Mouse (Mus musculus): ENCODE results near the gene Sigmar1.
"Not testable (repeated sequence)": the region's sequence is repeated elsewhere in the genome, so short reads cannot be mapped to it uniquely, and the experiment has no call there.

The Sigmar1 gene

DNA sequence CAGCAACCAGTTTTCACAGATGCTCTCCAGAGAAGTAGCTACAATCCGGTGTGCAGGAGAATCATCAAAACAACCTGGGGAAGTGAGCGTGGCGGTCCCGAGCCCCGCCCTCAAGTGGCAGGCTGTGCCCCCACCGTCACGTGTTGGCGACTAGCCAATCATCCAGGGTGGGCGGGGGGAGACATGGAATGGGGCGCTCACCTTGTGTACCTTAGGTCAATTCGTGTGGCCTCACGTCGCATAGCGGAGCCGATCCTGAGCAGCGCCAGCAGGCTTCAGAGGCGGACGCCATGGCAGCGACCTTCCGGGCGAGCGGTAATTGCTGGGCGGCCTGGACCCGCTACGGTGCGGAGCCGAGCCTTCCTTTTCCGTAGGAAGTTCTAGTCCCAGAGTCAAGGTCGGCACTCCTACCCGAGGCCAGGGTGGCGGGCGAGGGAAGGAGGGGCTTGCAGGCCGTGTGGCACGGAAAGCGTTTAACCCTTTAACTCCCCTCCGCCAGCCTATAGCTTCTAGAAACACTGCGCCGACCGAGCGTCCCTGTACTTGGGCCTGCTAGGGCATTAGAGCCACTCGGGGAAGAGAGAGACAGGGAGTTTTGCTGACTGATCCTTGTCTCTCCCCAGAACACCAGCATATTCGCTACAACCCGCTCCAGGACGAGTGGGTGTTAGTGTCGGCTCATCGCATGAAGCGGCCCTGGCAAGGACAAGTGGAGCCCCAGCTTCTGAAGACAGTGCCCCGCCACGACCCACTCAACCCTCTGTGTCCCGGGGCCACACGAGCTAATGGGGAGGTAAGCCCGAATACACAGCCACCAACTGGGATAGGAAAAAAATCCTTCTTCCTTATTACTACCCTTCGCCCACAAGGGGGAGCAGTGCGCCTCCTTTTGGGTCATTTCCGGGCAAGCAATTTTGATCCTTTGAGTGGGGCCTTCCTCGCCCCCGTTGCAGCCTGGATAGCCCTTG is at the start of gene Sigmar1:
Sigmar1 (minus strand) TSS at position 820 of the 968 bp plus-strand sequence.
- DNase-seq (ENCODE audit: low spot score) = peak; percentile 95

DNA sequence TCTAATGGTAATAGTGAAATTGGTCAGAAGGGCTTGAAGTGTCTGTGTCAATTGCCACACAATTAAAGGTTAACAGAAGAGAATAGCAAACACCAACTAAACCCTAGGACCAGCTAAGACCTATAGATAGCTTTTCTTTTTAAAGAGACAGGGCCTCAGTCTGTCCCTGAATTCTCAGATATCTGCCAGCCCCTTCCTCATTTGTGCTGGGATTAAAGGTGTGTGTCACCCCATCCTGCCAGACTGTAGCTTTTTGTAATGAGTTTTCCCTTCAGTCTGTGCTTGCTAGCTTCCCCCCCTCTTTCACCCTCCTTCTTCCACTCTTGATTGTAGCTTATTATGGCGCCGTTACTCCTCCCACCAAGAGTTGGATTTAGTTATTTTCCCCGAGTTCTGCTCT is 27.2 kb upstream of the Sigmar1 start:
- not testable (repeated sequence) for DNase-seq (ENCODE audit: low spot score)

DNA sequence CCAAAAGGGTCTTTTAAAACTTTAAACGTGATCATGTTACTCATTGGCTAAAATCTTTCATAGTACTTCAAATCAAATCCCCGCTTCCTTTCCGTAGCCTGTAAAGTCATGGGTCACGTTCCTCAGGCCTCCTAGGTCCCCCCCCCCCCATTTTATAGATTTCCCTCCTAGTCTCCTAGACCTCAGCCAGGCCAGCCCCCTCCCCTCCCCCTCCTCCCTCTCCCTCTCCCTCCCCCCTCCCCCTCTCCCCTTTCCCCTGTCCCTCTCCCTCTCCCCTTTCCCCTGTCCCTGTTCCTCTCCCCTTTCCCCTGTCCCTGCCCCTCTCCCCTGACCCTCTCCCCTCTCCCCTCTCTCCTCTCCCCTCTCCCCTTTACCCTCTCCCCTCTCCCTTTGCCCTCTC is 26.8 kb upstream of the Sigmar1 start:
- DNase-seq (ENCODE audit: low spot score) = not testable (repeated sequence)

DNA sequence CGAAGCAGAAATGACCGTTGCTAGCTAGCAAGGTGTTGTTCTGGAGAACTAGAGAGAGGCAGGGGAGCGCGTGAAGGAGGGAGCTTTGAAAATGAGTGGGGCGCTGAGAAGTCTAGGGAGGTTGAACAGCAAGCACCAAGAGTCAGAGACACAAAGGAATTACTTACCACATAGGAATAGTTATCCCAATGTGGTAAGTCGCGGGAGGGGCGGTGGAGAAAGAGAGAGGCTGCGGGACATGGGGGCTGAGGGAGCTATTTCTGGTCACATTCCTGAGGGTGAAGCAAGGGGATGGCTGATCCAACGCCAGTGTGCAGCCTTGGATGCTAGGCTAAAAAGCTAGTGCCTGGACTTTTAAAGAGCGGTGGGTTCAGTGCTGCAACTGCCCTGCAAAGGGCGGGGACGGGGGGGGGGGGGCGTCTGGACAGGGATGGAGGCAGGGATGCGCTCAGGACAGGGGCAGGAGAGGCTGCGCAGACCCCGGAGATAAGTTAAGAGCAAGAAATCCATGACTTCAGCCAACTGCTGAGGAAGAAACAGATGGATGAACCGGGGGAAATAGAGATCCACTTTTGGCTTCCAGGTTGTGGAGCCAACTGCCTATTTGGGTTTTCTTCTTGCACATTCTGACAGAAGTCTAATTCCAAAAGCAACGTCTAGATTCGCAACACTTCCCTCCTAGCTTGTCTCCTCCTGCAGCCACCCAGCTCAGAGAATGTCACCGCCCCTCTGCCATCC is 26.0 kb upstream of the Sigmar1 start:
- DNase-seq (ENCODE audit: low spot score) = not testable (repeated sequence)

GRCm38 (mm10) chr4:41781271-41781670 is 25.3 kb upstream of the Sigmar1 start:
- not testable (repeated sequence) for DNase-seq (ENCODE audit: low spot score)

- DNase-seq (ENCODE audit: low spot score) = not testable (repeated sequence)
Observed at GRCm38 (mm10) chr4:41775840-41776239, 19.9 kb upstream of the Sigmar1 start.

GRCm38 (mm10) chr4:41774506-41774905 is 18.5 kb upstream of the Sigmar1 start:
- not testable (repeated sequence) for DNase-seq (ENCODE audit: low spot score)

DNA sequence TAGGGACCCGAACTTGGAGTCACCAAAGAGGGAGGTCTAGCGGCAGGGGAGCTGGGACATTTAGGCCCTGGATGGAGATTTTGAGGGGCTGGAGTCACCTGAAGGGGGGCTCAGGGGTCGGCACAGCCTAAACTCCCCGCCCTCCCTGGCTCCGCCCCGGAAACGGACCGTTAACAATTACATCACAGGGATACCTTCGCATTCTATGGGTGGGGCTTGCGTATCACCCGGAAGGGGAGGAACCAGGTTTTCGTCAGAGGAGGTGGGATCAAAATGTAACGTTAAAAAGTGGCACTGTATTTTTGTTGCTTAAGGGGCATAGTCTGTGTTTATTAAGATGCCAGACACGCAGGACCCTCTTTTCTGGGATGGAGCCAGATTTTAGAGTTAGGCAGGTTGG is 18.0 kb upstream of the Sigmar1 start, which contains the start of gene Ccl27a:
Ccl27a (minus strand) TSS at position 246 of the 400 bp plus-strand sequence.
- peak; percentile 83 for DNase-seq (ENCODE audit: low spot score)

DNA sequence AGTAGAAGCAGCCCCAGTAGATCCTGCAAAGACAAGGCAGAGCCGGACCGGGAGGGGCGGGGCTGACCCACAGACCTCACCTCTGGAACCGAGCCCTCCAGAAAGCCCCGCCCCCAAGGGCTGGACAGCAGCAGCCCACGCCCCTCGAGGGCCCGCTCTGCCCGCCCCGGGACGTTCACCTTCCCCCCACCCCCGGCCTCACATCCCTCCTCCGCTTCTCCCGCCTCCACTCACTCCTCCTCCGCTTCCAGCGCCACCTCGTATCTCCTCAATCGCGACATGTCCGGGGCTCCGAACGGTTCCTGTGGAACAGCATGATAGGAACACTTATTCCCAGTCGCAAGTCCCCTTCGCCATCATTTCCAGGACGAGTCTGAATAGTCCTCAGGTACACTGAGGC is 17.5 kb upstream of the Sigmar1 start:
- peak; percentile 83 for DNase-seq (ENCODE audit: low spot score)

DNA sequence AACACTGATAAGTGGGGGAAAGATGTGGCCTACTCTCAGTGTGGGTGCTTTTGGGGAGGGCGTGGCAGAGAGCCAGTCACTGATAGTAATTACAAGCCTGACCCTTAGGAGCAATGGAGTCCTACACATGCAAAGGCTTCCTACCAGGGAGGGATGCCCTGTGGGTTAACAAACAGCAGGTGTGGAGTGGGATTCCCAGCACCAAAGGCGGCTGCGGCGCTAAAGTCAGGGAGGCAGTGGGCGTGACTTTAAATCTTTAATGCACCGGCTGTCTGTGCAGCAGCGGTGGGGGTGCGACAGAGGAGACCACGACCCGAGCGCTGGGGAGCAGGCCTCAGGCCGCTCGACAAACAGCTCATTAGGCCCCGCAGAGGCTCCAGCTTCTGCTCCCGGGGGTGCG is 17.0 kb upstream of the Sigmar1 start:
- not testable (repeated sequence) for DNase-seq (ENCODE audit: low spot score)

- not testable (repeated sequence) for DNase-seq (ENCODE audit: low spot score)
Observed at GRCm38 (mm10) chr4:41767301-41767700, 11.3 kb upstream of the Sigmar1 start.

DNA sequence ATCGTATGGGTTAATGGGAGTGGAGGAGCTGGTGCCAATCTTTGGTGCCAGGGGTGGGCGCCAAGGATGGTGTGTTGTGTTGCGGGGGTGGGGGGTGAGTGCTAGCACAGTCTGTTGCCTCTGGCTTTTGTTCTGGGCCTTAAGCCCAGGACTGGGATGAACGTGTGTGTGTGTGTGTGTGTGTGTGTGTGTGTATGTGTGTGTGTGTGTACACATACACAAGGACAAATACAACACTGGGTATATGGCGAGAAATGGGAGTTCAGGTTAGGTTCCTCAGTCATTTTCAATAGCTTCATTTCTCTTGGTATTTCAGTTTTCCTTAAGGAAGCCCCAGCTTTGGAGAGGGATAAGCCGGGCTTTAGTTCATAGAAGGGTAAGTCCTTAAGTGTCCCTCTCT is 7.2 kb upstream of the Sigmar1 start:
- DNase-seq (ENCODE audit: low spot score) = not testable (repeated sequence)

DNA sequence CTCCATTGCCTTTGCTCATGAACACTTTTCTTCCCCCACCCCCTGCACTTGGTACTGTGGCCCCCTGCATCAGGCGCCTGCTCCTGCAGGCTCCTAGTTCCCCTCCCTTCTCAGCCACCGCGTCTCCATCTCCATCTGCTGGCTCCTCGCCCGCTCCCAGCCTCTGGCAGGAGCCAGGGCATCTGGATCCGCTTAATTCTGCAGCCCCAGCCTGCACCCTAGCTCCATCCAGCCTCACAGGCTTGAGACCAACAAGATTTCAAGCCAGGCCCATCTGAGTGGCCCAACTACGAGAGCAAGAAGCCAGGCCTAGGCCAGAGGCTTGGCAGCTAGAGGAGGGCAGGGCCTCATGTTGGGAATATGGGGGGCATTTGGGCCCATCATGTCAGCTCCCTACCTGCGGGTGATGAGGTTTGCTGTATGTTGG is 6.7 kb upstream of the Sigmar1 start:
- not testable (repeated sequence) for DNase-seq (ENCODE audit: low spot score)

DNA sequence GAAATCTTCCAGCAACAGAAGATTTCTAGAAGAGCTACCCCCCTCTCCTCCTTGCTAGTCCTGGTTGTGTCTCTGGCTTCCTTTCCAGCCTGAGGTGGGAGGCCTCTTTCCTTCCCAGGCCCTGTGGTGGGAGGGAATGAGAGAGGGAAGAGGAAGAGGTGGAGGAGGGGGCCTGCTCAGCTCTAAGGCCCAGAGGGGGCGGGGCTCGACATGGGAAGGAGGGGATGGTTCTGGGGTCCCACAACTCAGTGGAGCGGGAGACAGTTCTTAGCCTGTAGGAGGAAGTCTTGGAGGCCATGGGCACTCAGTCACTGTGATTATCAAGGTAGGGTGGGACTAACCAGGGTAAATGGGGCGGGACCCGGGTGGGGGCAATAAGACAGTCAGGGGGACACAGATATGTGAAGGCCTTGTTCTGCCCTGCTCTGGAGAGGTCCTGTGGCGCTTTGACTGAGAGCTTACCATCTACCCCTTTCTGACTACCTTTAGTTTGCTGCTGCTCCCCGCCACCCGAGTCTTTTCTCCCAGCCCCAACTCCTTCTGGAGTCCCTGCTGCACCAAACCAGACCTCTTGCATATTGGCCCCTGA is 6.2 kb upstream of the Sigmar1 start:
- peak; percentile 40 for DNase-seq (ENCODE audit: low spot score)

GRCm38 (mm10) chr4:41761680-41762079 is 5.7 kb upstream of the Sigmar1 start:
- DNase-seq (ENCODE audit: low spot score) = no peak

- DNase-seq (ENCODE audit: low spot score) = no peak
Observed at GRCm38 (mm10) chr4:41760911-41761310, 5.0 kb upstream of the Sigmar1 start.

DNA sequence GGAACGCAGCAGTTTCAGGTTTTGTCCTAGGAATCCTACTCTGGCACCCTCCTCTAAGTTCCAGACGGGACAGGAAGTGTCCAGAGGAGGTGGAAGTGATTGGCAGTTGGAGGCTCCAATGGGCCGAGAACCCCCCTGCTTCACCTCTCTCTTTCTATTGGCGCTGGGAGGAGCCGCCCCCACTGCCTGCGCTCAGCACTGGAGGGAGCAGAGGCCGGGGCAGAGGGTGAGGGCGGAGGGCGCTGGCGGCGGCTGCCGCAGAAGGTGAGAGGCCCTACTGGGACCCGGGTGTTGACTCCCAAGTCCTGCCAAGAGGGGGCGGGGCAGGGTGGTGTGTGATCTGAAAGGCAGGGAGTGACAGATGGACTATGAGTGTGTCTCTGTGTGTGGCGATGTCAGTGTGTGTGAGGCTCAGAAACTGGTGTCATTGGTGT is 4.3 kb upstream of the Sigmar1 start:
- DNase-seq (ENCODE audit: low spot score) = peak; percentile 94

GRCm38 (mm10) chr4:41759656-41760287 is 3.8 kb upstream of the Sigmar1 start:
- no peak for DNase-seq (ENCODE audit: low spot score)

GRCm38 (mm10) chr4:41759206-41759605 is 3.2 kb upstream of the Sigmar1 start:
- no peak for DNase-seq (ENCODE audit: low spot score)

- DNase-seq (ENCODE audit: low spot score) = no peak
Observed at GRCm38 (mm10) chr4:41758701-41759100, 2.7 kb upstream of the Sigmar1 start.

DNA sequence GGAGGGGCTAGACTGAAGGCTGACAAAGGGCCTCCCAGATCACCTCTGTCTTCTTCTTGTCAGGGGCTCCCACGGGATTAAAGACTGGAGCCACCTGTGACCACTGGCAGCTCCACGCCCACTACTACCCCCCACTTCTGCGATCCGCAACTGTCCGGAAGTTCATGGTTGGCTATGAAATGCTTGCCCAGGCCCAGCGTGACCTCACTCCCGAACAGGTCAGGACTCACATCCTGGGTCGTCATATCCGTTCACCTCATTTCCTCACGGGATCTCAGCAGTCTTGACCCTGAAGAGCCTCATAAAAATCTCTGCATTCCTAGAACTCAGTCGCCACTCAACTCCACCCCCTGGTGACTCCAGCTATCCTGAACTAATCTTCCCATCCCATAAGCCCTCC is 2.1 kb upstream of the Sigmar1 start:
- DNase-seq (ENCODE audit: low spot score) = no peak

DNA sequence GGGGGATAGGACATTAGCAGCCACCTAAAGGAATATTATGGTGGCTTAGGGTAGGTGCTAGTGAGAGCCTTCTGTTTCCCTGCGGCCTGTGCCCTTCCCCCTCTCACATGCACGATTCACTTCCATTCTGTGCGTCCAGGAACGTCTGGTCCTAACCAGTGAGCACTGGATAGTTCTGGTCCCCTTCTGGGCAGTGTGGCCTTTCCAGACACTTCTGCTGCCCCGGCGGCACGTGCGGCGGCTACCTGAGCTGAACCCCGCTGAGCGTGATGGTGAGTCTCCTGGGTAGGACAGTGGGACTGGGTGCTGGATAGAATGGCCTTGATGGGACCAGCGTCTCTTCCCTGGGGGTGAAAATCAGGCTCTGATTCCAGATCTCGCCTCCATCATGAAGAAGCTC is 1.4 kb upstream of the Sigmar1 start:
- no peak for DNase-seq (ENCODE audit: low spot score)
